Mouse (Mus musculus): ENCODE measurements at regions not wholly inside any gene's neighbourhood (a gene's known extent, or its start where the extent isn't known, plus 50 kb on each side); places are given as distances from the start of the nearest gene placed in this dataset.

DNA sequence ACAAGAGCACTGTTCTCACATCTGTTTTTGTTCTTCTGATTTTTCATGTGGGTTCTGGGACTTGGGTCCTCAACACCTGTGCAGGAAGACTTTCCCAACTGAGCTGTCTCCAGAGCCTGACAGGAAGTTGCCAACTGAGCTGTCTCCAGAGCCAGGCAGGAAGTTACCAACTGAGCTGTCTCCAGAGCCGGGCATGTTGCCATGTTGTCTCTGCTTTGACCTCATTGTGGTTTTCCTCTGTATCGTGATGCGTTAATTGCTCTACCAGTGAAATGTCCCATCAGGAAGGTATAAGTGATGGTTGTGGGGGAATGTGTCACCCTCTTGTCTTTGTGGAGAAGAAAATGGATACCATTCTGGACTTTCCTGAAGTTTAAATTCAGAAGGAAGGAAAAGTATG is 54.4 kb upstream of the Olfm4 start:
- H3K9me3 ChIP-seq (ENCODE audit: control insufficient read depth, low read length) = no peaks in the 10 kb centered on the region
- 84% methylated on average over 3 of the region's 3 CpGs for whole genome bisulfite sequencing
- H3K4me1 ChIP-seq (replicated peaks; ENCODE audit: control insufficient read depth, insufficient read depth, low read length) = no peaks in the 10 kb centered on the region
- no peak overlapping the region for H3K4me3 ChIP-seq (ENCODE audit: low read depth, low read length)
- no peak overlapping the region for H3K9ac ChIP-seq (ENCODE audit: low read depth, low read length)
- no peaks in the 10 kb centered on the region for H3K36me3 ChIP-seq (ENCODE audit: control insufficient read depth, insufficient read depth, low read length)
- H3K27me3 ChIP-seq (ENCODE audit: control insufficient read depth, insufficient read depth, low read length) = no peaks in the 10 kb centered on the region
- H3K27ac ChIP-seq (ENCODE audit: low read depth, low read length) = no peak overlapping the region
- ATAC-seq (ENCODE audit: low FRiP score) (no peak), DNase-seq (ENCODE audit: low spot score) (no peak)
- H3K4me2 ChIP-seq (replicated peaks; ENCODE audit: low read depth, low read length) = no peak overlapping the region

DNA sequence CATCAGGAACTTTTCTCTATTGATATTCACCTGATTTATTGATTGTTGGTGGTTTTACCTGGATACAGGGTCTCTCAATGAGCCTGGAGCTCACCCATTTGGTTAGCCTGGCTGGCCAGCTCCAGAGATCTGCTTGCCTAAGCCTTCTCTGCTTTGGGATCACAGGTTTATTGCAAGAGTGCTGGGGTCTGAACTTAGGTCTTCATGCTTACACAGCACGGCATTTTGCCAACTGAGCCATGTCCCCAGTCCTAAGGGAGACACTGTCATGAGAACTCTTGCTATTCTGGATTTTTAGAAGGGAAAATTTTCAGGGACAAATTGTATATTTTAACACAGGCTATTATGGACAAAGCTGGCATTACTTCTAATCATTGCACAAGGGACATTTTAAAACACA is 56.7 kb upstream of the Olfm4 start:
- Histone ChIP-seq H3K4me3 (ENCODE audit: low read depth, low read length) (no peak overlapping the region), H3K27ac (ENCODE audit: low read depth, low read length) (no peak overlapping the region), H3K9ac (ENCODE audit: low read depth, low read length) (no peak overlapping the region), H3K4me1 (replicated peaks; ENCODE audit: control insufficient read depth, insufficient read depth, low read length) (no peaks in the 10 kb centered on the region), H3K9me3 (ENCODE audit: control insufficient read depth, low read length) (no peaks in the 10 kb centered on the region), H3K4me2 (replicated peaks; ENCODE audit: low read depth, low read length) (no peak overlapping the region), H3K36me3 (ENCODE audit: control insufficient read depth, insufficient read depth, low read length) (no peaks in the 10 kb centered on the region), H3K27me3 (ENCODE audit: control insufficient read depth, insufficient read depth, low read length) (no peaks in the 10 kb centered on the region)
- ATAC-seq (ENCODE audit: low FRiP score) (no peak), DNase-seq (ENCODE audit: low spot score) (no peak)
- 79% methylated on average over 1 of the region's 1 CpGs for WGBS

DNA sequence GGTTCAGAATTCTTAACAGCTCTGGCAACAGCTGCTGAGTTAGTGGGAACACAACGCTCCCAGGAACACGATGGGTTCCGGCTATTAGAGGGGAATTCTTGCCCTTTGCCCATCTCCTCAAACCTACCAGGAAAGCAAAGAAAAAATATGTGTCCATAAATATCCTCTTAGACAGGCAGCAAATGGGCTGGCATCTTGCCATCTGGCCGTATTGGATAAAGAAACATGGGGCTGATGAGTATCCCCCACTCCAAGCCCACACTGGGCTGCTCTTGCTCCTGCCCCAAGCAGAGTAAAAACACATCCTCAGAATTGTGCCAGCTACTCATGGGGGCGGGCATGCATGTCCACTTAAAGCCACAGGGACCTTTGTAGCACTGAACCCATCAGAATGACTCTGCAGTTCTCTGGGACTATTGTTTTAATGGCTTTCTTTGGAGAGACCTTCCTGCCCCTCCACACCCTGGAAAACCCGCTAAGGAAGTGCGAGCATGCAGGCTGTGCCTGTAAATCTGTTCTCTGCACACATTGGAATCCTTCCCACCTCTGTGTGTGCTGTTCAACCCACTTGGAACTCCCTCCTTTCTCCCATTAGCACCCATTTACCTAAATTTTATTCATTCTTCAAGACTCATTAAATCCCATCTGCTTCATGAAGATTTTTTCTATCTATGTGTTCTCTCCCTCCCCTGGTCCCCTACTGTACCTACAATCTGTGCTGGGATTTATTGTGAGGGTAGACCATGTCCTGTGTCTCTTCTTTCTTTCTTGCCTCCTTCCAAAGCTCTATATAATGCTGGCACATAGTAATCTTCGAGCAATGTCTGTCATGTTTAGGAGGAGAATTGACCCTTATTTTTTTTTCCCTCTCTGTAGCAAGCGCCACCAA is 66.7 kb upstream of the Olfm4 start:
- Histone ChIP-seq H3K27ac (ENCODE audit: low read depth, low read length) (no peak overlapping the region), H3K9me3 (ENCODE audit: control insufficient read depth, low read length) (no peaks in the 10 kb centered on the region), H3K4me1 (replicated peaks; ENCODE audit: control insufficient read depth, insufficient read depth, low read length) (no peaks in the 10 kb centered on the region), H3K36me3 (ENCODE audit: control insufficient read depth, insufficient read depth, low read length) (no peaks in the 10 kb centered on the region), H3K27me3 (ENCODE audit: control insufficient read depth, insufficient read depth, low read length) (no peaks in the 10 kb centered on the region), H3K9ac (ENCODE audit: low read depth, low read length) (no peak overlapping the region), H3K4me3 (ENCODE audit: low read depth, low read length) (no peak overlapping the region), H3K4me2 (replicated peaks; ENCODE audit: low read depth, low read length) (no peak overlapping the region)
- WGBS = 83% methylated on average over 9 of the region's 9 CpGs
- DNase-seq (ENCODE audit: low spot score) = no peak
- no peak for ATAC-seq (ENCODE audit: low FRiP score)

DNA sequence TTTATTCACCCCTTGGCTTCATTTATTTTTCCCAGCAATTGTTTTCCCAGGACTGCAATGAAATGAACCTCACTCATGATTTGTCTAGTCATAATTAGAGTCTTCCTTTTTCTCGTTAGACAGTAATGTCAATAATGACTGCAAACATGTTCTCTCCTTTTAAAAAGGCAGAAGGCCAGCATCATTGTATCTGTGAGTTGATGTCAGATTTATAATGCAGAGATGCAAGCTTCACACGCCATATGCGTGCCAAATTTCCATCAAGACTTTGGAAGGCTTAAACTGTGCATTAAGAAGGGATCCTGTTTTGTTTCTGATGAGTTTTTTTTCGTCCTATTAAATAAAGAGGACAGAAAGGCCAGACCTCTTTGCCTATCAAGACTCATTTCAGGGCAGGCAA is 68.9 kb upstream of the Olfm4 start:
- Histone ChIP-seq H3K27ac (ENCODE audit: low read depth, low read length) (no peak overlapping the region), H3K4me2 (replicated peaks; ENCODE audit: low read depth, low read length) (no peak overlapping the region), H3K4me1 (replicated peaks; ENCODE audit: control insufficient read depth, insufficient read depth, low read length) (no peaks in the 10 kb centered on the region), H3K36me3 (ENCODE audit: control insufficient read depth, insufficient read depth, low read length) (no peaks in the 10 kb centered on the region), H3K9ac (ENCODE audit: low read depth, low read length) (no peak overlapping the region), H3K9me3 (ENCODE audit: control insufficient read depth, low read length) (no peaks in the 10 kb centered on the region), H3K4me3 (ENCODE audit: low read depth, low read length) (no peak overlapping the region), H3K27me3 (ENCODE audit: control insufficient read depth, insufficient read depth, low read length) (no peaks in the 10 kb centered on the region)
- WGBS = 81% methylated on average over 4 of the region's 4 CpGs
- no peak for ATAC-seq (ENCODE audit: low FRiP score)
- DNase-seq (ENCODE audit: low spot score) = no peak

DNA sequence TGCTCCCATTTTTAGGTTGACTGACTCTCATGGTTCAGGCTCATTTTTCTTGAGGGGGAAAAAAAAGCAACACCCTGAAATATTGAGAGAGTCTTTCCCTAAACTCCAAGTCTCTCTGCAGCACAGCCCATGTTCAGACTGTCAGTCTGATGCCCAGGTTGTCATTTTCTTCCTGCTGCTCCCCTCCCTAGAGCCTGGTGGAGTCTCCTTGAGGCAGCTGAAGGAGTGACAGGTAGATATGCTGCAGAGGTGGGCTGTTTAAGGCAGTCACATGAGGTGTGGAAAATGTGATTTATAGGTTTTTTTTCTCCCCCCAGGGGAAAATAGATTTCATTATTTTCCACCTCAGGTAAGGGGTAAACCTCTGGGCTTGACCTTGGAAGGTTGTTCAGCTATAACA is 70.6 kb upstream of the Olfm4 start:
- Histone ChIP-seq H3K4me2 (replicated peaks; ENCODE audit: low read depth, low read length) (no peak overlapping the region), H3K9ac (ENCODE audit: low read depth, low read length) (no peak overlapping the region), H3K27ac (ENCODE audit: low read depth, low read length) (no peak overlapping the region), H3K4me1 (replicated peaks; ENCODE audit: control insufficient read depth, insufficient read depth, low read length) (no peaks in the 10 kb centered on the region), H3K27me3 (ENCODE audit: control insufficient read depth, insufficient read depth, low read length) (no peaks in the 10 kb centered on the region), H3K9me3 (ENCODE audit: control insufficient read depth, low read length) (no peaks in the 10 kb centered on the region), H3K4me3 (ENCODE audit: low read depth, low read length) (no peak overlapping the region), H3K36me3 (ENCODE audit: control insufficient read depth, insufficient read depth, low read length) (no peaks in the 10 kb centered on the region)
- DNase-seq (ENCODE audit: low spot score) = no peak
- ATAC-seq (ENCODE audit: low FRiP score) = peak; percentile 22; the same call in 1 of the 2 replicates

DNA sequence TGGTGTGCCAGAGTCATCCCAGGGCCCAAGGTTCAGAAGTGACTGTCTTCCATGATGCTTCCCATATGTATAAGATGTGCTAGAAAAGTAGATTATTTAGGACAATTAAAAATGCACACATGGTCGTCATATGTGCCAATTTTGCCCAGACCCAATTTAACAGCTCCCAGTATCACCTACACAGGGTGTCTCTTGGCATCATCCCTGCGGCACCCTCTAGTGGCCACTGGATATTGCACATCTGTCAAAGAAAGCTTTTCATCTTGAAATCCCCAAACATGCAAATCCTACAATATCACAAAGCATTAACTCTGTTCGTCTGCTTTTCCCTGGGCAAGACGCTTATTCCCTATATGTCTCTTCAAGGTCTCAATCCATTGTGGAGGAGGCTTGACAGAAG is 71.3 kb upstream of the Olfm4 start:
- H3K9me3 ChIP-seq (ENCODE audit: control insufficient read depth, low read length) = no peaks in the 10 kb centered on the region
- H3K4me3 ChIP-seq (ENCODE audit: low read depth, low read length) = no peak overlapping the region
- peak; percentile 72 for DNase-seq (ENCODE audit: low spot score)
- ATAC-seq (ENCODE audit: low FRiP score) = peak; percentile 36; the same call in 1 of the 2 replicates
- no peak overlapping the region for H3K27ac ChIP-seq (ENCODE audit: low read depth, low read length)
- H3K9ac ChIP-seq (ENCODE audit: low read depth, low read length) = no peak overlapping the region
- H3K36me3 ChIP-seq (ENCODE audit: control insufficient read depth, insufficient read depth, low read length) = no peaks in the 10 kb centered on the region
- WGBS = 55% methylated on average over 4 of the region's 4 CpGs
- H3K4me1 ChIP-seq (replicated peaks; ENCODE audit: control insufficient read depth, insufficient read depth, low read length) = no peaks in the 10 kb centered on the region; the same call in 1 of the 2 replicates
- H3K27me3 ChIP-seq (ENCODE audit: control insufficient read depth, insufficient read depth, low read length) = no peaks in the 10 kb centered on the region
- no peak overlapping the region for H3K4me2 ChIP-seq (replicated peaks; ENCODE audit: low read depth, low read length)

DNA sequence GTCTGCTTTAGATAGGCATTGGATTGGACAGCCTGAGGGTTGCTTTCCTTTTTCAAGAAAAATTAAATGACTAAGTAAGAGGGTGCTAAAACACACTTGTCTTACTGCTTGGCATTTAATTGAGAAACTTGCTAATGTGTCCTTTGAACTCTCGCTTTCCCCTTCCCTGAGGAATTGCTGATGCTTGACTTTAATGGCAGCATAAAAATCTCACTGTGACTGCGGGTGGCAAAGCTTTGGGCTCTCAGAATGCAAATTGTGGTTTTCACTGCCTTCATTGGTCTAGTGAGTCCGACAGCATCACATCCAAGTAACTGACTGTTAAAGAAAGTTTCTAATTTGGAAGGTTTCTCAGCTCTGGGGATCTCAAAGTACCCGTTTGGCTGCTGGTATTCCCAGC is 76.1 kb upstream of the Olfm4 start:
- Histone ChIP-seq H3K27ac (ENCODE audit: low read depth, low read length) (no peak overlapping the region), H3K36me3 (ENCODE audit: control insufficient read depth, insufficient read depth, low read length) (no peaks in the 10 kb centered on the region), H3K4me2 (replicated peaks; ENCODE audit: low read depth, low read length) (no peak overlapping the region), H3K4me1 (replicated peaks; ENCODE audit: control insufficient read depth, insufficient read depth, low read length) (peaks cover under 1% of the 10 kb centered on the region; the same call in 1 of the 2 replicates), H3K4me3 (ENCODE audit: low read depth, low read length) (no peak overlapping the region), H3K27me3 (ENCODE audit: control insufficient read depth, insufficient read depth, low read length) (no peaks in the 10 kb centered on the region), H3K9me3 (ENCODE audit: control insufficient read depth, low read length) (no peaks in the 10 kb centered on the region), H3K9ac (ENCODE audit: low read depth, low read length) (no peak overlapping the region)
- 38% methylated on average over 4 of the region's 4 CpGs for WGBS
- DNase-seq (ENCODE audit: low spot score) = no peak
- no peak for ATAC-seq (ENCODE audit: low FRiP score)

DNA sequence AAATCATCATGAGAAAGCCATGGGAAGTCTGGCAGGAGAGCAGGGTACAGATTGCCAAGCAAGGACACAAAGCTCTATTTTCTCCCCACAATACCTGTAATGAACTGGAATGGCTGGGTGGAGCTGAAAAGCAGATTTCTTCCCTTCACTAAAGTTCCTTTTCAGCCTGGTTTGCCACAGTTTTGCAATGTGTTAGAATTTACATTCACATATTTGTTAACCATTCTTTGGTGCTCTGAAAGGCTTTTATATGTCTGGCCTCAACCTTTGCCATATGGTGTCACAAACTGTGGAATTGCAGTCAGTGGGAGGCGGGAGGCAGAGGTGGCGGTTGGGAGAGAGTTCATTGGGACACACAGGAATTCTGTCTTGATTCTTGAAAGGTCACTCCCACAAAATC is 78.3 kb upstream of the Olfm4 start:
- H3K4me3 ChIP-seq (ENCODE audit: low read depth, low read length) = no peak overlapping the region
- WGBS = 18% methylated on average over 2 of the region's 2 CpGs
- no peak overlapping the region for H3K4me2 ChIP-seq (replicated peaks; ENCODE audit: low read depth, low read length)
- H3K36me3 ChIP-seq (ENCODE audit: control insufficient read depth, insufficient read depth, low read length) = no peaks in the 10 kb centered on the region
- peak; percentile 48; the same call in 1 of the 2 replicates for ATAC-seq (ENCODE audit: low FRiP score)
- H3K4me1 ChIP-seq (replicated peaks; ENCODE audit: control insufficient read depth, insufficient read depth, low read length) = peaks cover 4% of the 10 kb centered on the region; the same call in 1 of the 2 replicates
- no peak overlapping the region for H3K27ac ChIP-seq (ENCODE audit: low read depth, low read length)
- no peaks in the 10 kb centered on the region for H3K9me3 ChIP-seq (ENCODE audit: control insufficient read depth, low read length)
- DNase-seq (ENCODE audit: low spot score) = peak; percentile 26
- no peaks in the 10 kb centered on the region for H3K27me3 ChIP-seq (ENCODE audit: control insufficient read depth, insufficient read depth, low read length)
- no peak overlapping the region for H3K9ac ChIP-seq (ENCODE audit: low read depth, low read length)

DNA sequence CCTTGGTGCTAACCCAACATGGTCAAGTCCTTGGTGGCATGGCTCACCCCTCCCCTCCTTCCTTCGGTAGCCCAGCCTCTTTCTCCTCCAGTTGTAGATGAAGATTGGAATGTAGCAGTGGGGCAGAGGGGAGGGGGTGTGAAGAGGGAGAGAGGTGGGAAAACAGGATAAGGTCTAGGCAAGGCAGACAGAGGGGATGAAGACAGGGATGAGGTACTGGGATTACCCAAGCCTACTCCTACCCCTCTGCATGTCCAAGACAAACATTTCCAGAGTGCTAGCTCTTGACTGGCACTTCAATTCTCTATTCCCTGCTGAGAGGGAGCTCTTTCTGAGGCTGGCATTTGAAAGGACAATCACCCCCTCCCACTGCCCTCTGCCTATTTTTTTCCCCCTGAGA is 81.5 kb upstream of the Olfm4 start:
- Histone ChIP-seq H3K27me3 (ENCODE audit: control insufficient read depth, insufficient read depth, low read length) (no peaks in the 10 kb centered on the region), H3K9me3 (ENCODE audit: control insufficient read depth, low read length) (no peaks in the 10 kb centered on the region), H3K4me3 (ENCODE audit: low read depth, low read length) (no peak overlapping the region), H3K4me2 (replicated peaks; ENCODE audit: low read depth, low read length) (no peak overlapping the region), H3K27ac (ENCODE audit: low read depth, low read length) (no peak overlapping the region), H3K9ac (ENCODE audit: low read depth, low read length) (no peak overlapping the region), H3K36me3 (ENCODE audit: control insufficient read depth, insufficient read depth, low read length) (no peaks in the 10 kb centered on the region), H3K4me1 (replicated peaks; ENCODE audit: control insufficient read depth, insufficient read depth, low read length) (peaks cover 4% of the 10 kb centered on the region; the same call in 1 of the 2 replicates)
- 9% methylated on average over 1 of the region's 1 CpGs for WGBS
- ATAC-seq (ENCODE audit: low FRiP score) (peak; percentile 66), DNase-seq (ENCODE audit: low spot score) (peak; percentile 25)
